Mouse (Mus musculus) olfactory bulb, adult 2 months (tissue): ENCODE data around the gene Ralgapb.

ENCODE experiments used
- CTCF ChIP-seq: fragments of 200-500 bp; IDR thresholded peaks from 2 replicates; pipeline ENCODE4 v1.5.1; 2012; ENCODE audit warnings: low read depth, mild to moderate bottlenecking, low read length, moderate library complexity; ENCODE audit not compliant: insufficient read depth
- POLR2A ChIP-seq: fragments of 200-500 bp; IDR thresholded peaks from 2 replicates; pipeline ENCODE4 v1.6.1; 2012; ENCODE audit warnings: mild to moderate bottlenecking, low read depth, low read length, moderate library complexity; ENCODE audit not compliant: insufficient read depth

DNA sequence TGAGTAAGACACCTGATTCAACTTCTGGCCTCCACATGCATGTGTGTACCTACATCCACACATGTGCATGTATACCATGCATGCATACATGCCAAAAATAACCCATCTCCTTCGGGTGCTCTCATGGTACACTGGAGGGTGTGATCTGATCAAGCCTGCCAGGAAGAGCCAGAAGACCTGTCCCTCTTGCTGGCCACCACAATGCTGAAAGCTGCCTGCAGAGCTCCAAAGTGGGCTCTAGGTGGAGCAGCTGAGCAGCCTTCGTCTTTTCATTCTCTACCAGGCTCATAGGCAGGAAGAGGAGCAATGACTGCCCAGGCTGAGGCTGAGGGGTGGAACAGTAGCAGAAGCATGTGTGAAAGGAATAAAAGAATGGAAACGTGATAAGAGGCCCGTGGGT lies 124.4 kb downstream of the Ralgapb start:
- peak; percentile 85 for TF ChIP-seq CTCF
- TF ChIP-seq POLR2A = no peak
